ENCODE assay signal across 8 mouse cellular contexts in the genomic region with DNA sequence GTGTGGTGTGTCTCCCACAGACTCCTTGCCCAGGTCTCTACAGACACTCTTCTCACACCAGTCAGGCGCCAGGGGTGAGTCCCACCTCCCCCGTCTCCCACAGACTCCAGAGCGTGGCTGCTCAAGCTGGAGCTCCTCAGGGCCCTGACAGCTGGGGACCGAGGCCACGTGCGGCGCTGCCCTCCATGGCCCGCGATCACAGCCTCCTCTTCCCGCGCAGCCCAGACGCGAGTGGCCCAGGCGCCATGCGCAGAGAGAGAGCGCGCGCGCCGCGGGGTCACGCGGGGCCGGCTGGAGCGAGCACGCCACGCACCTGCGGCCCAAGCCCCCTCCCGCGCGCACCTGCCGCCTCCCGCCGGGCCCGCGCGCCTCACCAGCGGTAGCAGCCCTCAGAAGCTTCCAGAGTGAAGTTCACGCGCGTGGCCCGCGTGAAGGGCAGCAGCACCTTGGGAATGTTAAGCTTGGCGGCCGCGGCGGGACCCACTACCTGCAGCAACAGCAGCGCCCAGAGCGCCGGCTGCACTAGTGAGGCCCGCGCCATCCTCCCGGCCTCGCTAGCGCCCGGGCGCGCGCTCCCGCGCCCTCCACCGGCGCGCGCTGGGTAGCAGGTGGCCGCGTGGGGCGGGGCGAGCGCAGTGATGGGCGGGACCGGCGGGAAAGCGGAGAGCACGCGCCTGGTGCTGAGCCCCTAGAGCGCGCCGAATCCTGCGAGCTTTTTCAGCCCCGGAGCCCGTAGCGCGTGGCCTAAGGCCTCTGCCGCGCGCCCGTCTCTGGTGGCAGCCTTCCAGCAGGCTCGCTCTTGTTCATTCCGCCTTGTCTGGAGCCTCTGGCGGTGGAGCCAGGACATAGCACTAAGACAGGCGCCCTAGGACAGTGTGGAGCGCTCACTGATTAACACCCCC. TPM values are rescaled to one million over a fixed set of nuclear protein-coding genes. Genes with fewer than 3 reads are reported as not detected.
DNase-seq lines count a peak whose midpoint lies in the region; ATAC-seq and TF ChIP-seq lines count a peak whose summit lies in the region.

A gene (minus strand): TSS at position 586 of the 902 bp plus-strand sequence.

- H3K9me3 ChIP-seq in hindbrain, postnatal 0 days (ENCODE audit: low read length) = no peaks in the 10 kb centered on the region

- TF ChIP-seq CTCF in gastrocnemius, adult 2 months (IDR thresholded peaks at IDR 0.05) = peak; percentile 75
- TF ChIP-seq CTCF in hindbrain, postnatal 0 days (IDR thresholded peaks at IDR 0.05; ENCODE audit: low read depth) = peak; percentile 83
- peak; percentile 78 for TF ChIP-seq CTCF in left cerebral cortex, adult 2 months (IDR thresholded peaks at IDR 0.05)

- DNase-seq in T-cell, adult 2 months (ENCODE audit: low spot score) = peak; percentile 96
- DNase-seq in cerebellum, postnatal 4 days (ENCODE audit: low spot score in 2 of 2) = peak; percentile 87 to 98
- peak; percentile 97 for DNase-seq in gastrocnemius, adult 2 months
- DNase-seq in hindbrain, postnatal 0 days (ENCODE audit: low spot score) = peak; percentile 99
- peak; percentile 94 to 95 for DNase-seq in left cerebral cortex, adult 2 months (ENCODE audit: extremely low spot score in 1 of 2, low spot score in 2 of 2)
- DNase-seq in right cerebral cortex, adult 2 months (ENCODE audit: low spot score in 2 of 2) = peak; percentile 95 to 96
- DNase-seq in urinary bladder, postnatal 14 days (ENCODE audit: low spot score) = peak; percentile 94

- WGBS in hindbrain, postnatal 0 days = 1% methylated on average over 92 of the region's 93 CpGs

- H3K4me1 ChIP-seq in hindbrain, postnatal 0 days (ENCODE audit: insufficient read depth, low read length) = peaks cover 22% of the 10 kb centered on the region

- ATAC-seq in hindbrain, postnatal 0 days = peak; percentile 95
- ATAC-seq in megakaryocyte, adult 5-6 weeks (ENCODE audit: poor library complexity, severe bottlenecking) = peak; percentile 88

- H3K36me3 ChIP-seq in hindbrain, postnatal 0 days (ENCODE audit: insufficient read depth, low read length) = no peaks in the 10 kb centered on the region

- H3K4me2 ChIP-seq in hindbrain, postnatal 0 days (ENCODE audit: low read depth, low read length) = peak within 1 kb of the TSS; percentile 63

- H3K27me3 ChIP-seq in hindbrain, postnatal 0 days (ENCODE audit: insufficient read depth, low read length) = no peaks in the 10 kb centered on the region

- H3K9ac ChIP-seq in hindbrain, postnatal 0 days (replicated peaks; ENCODE audit: low read length) = peak within 1 kb of the TSS; percentile 71

- intact Hi-C loops in gastrocnemius, adult 2 months (cut with DNase I) = loop anchor here (5.0 kb wide), 1 partner anchor 39 kb away; no protein-coding TSS in a partner anchor
- intact Hi-C loops in left cerebral cortex, adult 2 months (cut with DNase I) = loop anchor here (5.0 kb wide), 1 partner anchor 129 kb away; a partner anchor contains a TSS

- H3K27ac ChIP-seq in gastrocnemius, adult 2 months = peak within 1 kb of the TSS; percentile 91
- peak within 1 kb of the TSS; percentile 90 for H3K27ac ChIP-seq in hindbrain, postnatal 0 days
- peak within 1 kb of the TSS; percentile 95 for H3K27ac ChIP-seq in left cerebral cortex, adult 2 months

- peak within 1 kb of the TSS; percentile 91 for H3K4me3 ChIP-seq in gastrocnemius, adult 2 months
- H3K4me3 ChIP-seq in hindbrain, postnatal 0 days (ENCODE audit: low read length) = peak within 1 kb of the TSS; percentile 66
- H3K4me3 ChIP-seq in left cerebral cortex, adult 2 months = peak within 1 kb of the TSS; percentile 68

RNA-seq across cellular contexts. Expression of the gene that starts here (rescaled TPM):
- total RNA-seq in gastrocnemius, adult 2 months (2021) = 10 to 100 TPM; 18.8 to 31.7 TPM
- 63.0 and 76.0 TPM in 2 replicates for total RNA-seq in hindbrain, postnatal 0 days (2014; rRNA removed)
- polyA plus RNA-seq in hindbrain, postnatal 0 days (2015; fragmentation: Nextera tagmentation; extraction: Ambion mirVana) = 14.7 and 15.6 TPM in 2 replicates
- 10 to 100 TPM; 23.5 to 24.5 TPM for total RNA-seq in left cerebral cortex, adult 2 months (2021)
- total RNA-seq in megakaryocyte, adult 5-6 weeks (2015) = 123 and 145 TPM in 2 replicates
- total RNA-seq in megakaryocyte, adult 5-6 weeks (2017) = 124 and 148 TPM in 2 replicates

Comparison
In these comparisons a context has a peak if more than half of its experiments do, and no peak if none do; other contexts are left out.
1. Peak in every context shown above with its lines: DNase-seq, ATAC-seq, H3K4me3 ChIP-seq and H3K27ac ChIP-seq.